Mouse (Mus musculus) spleen, postnatal 10 days (tissue): ENCODE measurements around the gene Map2k5.
A peak's percentile ranks its signal among the peaks of the same experiment; 100 is the strongest.

Experiments used
- DNase-seq, 2 experiments: peaks; one replicate each; pipeline ENCODE4 v3.0.0; 2021 to 2022; ENCODE audit warnings: low spot score in 2 of 2

Map2k5 gene

DNA sequence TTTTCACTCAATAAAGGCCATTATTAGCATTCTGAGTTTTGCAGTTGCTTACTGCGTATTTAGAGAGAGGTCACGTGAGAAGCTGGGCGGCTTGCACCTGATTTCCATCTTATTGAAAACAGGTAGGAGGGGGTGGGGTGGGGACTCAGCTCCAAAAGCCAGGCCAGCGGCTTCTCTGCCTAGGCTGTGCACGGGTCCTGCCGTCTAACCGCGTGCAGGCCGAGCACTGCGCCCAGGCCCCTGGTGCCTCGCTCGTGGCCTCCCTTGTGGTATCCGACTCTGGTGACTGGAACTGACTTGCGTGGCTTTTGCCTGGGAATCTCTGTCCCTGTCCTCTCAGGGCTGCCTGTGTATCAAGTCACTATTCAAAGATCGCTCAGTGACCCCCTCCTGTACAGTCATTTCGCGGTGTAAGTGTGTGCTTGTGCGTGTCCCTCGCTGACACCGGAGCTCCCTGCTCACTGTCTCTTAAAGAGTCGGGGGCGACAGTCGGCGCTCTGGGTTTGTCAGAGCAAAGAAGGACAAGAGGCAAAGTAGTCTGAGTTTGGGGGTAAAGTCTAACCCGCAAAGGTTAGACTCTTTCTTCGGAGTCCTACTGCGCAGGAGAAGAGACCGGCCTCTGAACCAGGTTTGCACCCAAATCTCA, 245.6 kb downstream of the Map2k5 start:
- DNase-seq = no peak

DNA sequence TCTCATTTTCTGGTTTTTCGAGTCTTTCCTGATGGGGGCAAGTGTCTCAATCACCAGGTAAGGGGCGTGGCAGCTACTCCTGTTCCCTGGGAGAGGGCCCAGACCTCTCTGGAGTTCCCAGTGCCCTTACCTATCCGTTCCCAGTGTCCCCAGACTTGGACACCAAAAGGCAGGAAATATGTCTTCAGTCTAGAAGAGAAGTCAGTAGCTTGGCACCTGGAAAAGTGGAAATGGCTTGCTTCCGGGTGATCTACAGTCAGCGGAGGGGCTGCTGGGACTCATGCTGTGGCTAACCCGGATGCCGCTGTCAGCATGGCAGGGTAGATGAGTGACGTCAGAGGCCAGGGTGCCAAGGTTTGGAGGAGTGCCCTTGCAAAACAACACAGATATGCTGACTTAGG, 248.1 kb downstream of the Map2k5 start:
- DNase-seq = no peak

DNA sequence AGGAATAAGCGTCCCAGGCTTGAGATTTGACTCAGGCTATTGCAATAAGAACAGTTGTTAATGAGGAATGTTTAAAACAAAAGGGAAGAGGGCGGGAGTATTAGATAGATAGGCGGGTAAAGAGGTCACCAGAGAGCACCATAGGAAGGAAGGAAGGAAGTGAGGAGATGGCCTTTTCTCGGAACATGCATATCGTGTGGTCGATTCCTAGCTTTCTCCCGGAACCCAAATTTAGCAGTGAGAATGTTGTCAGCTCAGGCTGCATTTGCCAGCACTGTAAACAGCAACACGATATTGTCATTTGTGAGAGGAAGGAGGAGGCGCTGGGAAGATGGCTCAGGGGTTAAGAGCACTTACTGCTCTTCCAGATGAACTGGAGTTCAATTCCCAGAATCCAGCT, 253.2 kb downstream of the Map2k5 start:
- DNase-seq = no peak

DNA sequence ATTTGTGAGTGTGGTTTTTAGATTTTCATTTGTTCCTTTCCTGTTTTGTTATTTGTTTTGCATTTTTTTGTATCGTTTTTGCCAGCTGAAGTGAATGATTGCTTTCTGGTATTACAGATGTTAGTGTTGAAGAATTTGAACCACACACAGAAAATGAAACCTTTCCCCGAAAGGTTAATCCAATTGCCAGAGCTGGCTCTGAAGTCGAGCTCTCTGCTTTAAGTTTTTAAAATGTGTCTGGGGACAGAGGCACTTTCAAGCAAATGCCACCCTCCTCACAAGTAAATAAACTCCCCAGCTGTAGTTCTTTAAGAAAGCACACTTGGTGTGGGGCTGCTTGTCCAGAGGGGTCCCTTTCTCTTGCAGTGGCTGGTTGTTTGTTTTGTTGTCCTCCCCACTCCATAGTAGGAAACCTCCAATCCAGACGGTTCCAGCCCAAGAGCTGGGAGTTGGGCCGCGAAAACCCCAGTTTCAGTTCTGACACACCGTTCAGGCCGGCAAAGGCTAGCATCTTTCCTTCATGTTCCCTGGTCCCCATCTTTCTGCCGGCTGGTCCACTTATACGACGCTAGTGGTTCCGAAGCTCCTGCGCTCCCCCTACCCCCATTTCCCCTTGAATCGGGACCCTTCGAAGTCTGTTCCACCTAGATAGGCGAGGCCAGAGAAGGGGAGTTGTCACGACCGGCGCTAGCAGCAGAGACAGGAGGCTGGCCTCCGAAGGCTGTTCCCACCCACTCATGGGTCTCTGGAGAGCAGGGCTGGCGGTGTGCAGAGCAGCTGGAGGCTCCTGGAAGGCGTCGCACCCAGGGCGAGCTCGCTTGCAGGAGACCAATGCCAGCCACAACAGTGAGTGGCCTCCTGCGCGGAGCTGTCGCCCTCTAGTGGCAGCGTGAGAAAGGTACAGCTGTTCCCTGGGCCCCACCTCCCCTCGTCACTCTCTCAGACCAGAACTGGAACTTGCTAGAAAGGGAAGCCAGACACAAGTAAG, 254.0 kb downstream of the Map2k5 start:
- peak; percentile 66 to 85 for DNase-seq

DNA sequence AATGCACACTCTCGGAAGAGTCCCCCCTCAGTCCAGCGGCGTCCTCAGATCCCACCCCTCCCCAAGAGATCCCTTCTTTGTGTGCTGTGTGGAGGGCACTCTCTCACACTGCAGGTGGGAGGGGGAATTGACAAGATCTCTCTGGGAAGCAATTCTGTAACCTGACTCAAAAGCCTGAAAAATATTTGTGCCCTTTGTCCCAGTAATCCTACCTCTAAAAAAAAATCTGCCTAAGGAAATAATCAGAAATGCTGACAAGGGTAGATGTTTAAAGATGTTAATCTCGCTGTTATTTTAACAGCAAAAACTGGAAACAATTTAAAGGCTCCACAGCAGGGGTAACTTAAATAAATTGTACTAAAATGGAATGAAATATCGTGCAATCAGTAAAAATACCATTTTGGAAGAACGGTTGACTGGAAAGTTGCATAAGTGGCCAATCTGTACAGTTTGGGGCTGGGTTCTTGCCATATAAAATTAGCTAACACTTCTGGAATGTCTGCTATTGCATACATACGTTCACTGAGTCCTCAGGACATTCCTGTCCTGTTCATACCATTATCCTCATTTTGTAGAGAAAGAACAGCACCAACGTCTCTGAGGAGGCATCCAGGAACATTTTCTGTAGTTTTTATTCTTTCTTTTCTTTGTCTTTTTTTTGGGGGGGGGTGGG, 255.4 kb downstream of the Map2k5 start:
- DNase-seq = no peak

DNA sequence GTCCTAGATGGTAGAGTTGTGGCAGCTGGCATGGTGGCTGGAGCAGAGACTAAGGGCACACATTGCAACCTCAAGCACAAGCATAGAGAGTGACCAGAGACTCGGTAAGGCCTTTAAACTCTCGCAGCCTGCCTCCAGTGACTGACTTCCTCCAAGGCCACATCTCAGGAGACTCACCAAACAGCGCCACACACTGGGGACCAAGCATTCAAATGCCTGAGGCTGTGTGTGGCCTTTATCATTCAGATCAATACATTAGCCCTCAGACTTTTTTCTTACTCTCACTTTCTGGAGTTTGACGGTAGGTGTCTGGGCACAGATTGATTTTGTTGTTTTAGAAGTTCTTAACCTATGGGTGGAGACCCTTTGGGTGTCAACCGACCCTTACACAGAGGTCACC, 259.3 kb downstream of the Map2k5 start:
- DNase-seq = no peak
